Mouse (Mus musculus) right cerebral cortex, postnatal 4 days (tissue): ENCODE results near the gene Prm2.

Source experiments
- DNase-seq: peaks from one replicate; pipeline ENCODE4 v3.0.0-alpha.2; 2022

The Prm2 gene

DNA sequence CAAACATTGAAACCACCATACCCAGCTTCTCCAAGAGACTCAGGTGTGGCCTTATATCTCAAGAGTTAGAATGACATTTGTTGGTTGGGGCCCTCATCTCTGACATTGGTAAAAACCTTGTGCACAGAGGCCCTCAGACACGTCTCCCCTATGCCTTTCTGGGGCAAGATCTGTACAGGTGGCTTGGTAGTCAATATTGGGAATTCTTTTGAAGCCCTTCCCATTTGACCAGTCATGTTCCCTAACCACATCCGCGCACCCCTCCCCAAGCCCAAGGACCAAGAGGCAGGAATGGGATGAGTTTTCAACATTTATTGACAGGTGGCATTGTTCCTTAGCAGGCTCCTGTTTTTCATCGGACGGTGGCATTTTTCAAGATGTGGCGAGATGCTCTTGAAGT, at the start of gene Prm2:
Gene Prm2 (minus strand): TSS at position 101 of the 400 bp plus-strand sequence.
- no peak for DNase-seq

GRCm38 (mm10) chr16:10844319-10844670, 48.4 kb upstream of the Prm2 start:
- DNase-seq: no peak

- DNase-seq: peak; percentile 24
These were observed 47.8 kb upstream of the Prm2 start for GRCm38 (mm10) chr16:10843486-10844318.

- no peak for DNase-seq
These were observed 46.4 kb upstream of the Prm2 start for GRCm38 (mm10) chr16:10842282-10842855.

- DNase-seq: no peak
These were observed 44.1 kb upstream of the Prm2 start for GRCm38 (mm10) chr16:10840018-10840417.

DNA sequence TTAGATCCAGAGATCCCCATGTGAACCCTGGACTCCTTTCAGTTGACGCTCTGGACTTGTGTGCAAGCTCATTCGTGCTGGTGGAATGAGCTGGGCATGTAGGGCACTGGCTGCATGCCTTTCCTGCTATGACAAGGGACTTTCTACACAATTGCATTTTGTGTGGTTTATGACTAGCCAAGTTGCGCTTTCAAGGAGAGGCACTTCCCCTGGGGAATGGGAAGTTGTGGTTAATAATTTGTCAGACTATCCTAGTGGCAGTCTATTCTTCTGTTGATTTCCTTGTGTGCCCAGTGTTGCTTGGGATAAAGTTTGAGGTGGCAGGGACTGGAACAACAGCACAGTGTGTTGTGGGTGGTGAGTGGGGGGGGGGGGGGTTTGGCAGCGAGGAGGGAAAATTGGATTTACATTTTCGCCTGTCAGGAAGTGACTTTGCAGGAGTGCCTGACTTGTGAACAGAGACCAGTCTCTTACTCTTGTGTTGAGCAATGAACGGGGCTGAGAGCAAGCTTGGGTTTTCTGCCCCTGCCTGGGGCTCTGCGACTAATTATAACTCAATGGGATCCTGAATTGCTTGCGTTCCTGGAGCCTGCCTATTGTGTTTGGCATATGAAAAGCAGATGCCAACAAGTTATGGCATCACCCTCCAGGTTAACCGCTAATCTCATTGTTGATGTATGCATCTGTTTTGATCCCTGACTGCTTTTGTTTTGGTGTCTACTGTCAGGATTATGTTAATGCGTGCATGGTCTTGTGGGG, 42.7 kb upstream of the Prm2 start:
- no peak for DNase-seq

GRCm38 (mm10) chr16:10837903-10838302, 42.0 kb upstream of the Prm2 start:
- DNase-seq: no peak

- DNase-seq: no peak
These were observed 41.3 kb upstream of the Prm2 start for GRCm38 (mm10) chr16:10837250-10837649.

DNA sequence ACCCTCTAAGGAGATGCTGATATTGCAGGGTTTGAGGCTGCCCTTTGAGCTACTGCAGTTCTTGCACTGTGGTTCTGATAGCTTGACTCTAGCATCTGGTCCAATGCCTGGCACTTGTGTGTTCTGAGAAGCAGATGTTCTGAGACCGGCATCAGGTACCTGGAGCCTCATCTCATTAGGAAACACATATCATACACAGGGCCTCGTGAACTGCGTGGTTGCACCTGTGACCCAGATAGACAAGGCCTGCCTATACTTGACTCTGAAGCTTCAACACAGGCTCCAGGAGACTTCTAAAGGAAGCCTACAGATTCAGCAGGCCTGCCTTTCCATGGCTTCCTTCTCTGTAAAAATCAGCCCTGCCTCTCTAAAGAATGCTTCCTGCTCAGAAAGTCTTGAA, 40.5 kb upstream of the Prm2 start:
- DNase-seq: no peak

DNA sequence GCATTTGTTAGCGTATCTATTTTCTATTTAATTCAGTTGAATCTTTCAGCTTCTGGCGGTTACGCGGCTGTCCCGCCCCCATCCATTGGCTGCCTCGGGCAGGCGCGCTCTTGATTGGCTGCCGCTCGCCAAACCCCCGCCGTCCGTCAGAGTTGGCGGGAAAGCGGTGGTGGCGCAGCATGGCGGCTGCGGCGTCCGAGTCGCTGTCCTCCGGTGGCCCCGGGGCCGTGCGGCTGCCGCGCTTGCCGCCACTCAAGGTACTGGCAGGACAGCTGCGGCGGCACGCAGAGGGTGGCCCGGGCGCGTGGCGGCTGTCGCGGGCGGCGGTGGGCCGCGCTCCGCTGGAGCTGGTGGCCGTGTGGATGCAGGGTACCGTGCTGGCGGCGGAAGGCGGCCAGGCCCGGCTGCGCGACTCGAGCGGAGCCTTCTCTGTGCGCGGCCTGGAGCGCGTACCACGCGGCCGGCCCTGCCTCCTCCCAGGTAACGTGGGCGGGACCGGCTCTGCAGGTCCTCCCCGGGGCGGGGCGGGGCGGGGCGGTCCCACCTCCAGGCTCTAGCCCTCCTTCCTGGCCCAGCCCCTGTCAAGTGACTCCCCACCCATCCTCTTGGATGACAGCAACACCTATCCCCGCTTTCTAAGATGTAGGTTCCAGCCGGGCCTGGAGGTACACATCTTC, 39.1 kb upstream of the Prm2 start, which contains the start of gene Rmi2:
Gene Rmi2 (plus strand): TSS at position 149 of the 677 bp plus-strand sequence.
- peak; percentile 85 for DNase-seq

DNA sequence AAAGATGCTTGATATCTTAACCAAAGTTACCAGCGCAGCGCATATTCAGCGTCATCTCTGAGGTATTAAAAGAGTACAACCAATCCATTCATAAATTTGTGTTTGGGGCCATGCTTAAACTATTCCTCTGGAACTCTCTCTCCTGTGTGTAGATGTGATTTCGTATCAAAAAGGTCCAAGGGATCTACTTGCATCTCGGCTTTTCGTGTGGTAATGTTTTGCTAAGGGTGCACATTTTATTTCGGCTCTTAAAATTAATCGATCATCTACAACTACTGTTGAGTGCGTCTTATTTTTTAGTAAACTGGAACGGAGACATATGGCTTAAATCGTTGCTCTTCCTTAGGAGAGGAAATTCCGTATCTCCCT, 38.6 kb upstream of the Prm2 start:
- DNase-seq: no peak

- no peak for DNase-seq
These were observed 32.5 kb upstream of the Prm2 start for GRCm38 (mm10) chr16:10828461-10828805.

- DNase-seq: no peak
These were observed 32.0 kb upstream of the Prm2 start for GRCm38 (mm10) chr16:10827766-10828460.

- DNase-seq: no peak
These were observed 31.3 kb upstream of the Prm2 start for GRCm38 (mm10) chr16:10827269-10827668.

- DNase-seq: no peak
These were observed 29.9 kb upstream of the Prm2 start for GRCm38 (mm10) chr16:10825840-10826239.

DNA sequence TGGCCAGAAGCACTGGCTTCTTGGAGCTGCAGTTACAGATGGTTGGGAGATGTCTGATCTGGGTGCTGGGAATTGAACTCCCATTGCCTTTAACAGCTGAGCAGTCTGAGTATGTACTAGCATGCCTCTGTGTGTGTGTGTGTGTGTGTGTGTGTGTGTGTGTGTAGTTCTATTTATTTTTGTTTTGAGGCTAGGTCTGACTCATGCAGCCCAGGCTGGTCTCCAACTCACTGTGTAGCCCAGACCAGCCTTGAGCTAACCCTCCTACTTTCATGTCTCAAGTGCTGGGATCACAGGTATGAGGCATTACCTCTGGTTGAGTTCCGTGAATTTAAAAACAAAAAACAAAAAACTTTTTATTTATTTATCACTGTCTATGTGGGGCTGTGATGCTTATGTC, 28.6 kb upstream of the Prm2 start:
- DNase-seq: no peak

- no peak for DNase-seq
These were observed 25.5 kb upstream of the Prm2 start for GRCm38 (mm10) chr16:10821387-10821786.

DNA sequence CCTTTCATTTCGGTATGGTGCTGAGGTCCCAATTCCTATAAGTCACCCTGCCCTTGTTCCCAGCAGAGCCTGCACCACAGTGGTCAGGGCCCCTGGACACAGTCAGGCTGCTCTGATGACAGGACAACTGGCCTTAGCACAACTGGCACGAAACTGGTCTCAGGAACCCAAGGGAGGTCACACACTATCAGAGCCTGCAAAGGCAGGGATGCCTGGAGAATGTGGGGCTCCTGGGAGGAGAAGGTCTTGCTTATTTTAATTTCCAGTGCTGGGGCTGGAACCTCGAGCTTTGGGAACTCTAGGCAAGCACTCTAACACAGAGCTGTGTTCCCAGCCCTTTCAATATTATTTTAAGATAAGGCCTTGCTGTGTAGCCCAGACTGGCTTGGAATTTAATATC, 24.0 kb upstream of the Prm2 start:
- DNase-seq: no peak

DNA sequence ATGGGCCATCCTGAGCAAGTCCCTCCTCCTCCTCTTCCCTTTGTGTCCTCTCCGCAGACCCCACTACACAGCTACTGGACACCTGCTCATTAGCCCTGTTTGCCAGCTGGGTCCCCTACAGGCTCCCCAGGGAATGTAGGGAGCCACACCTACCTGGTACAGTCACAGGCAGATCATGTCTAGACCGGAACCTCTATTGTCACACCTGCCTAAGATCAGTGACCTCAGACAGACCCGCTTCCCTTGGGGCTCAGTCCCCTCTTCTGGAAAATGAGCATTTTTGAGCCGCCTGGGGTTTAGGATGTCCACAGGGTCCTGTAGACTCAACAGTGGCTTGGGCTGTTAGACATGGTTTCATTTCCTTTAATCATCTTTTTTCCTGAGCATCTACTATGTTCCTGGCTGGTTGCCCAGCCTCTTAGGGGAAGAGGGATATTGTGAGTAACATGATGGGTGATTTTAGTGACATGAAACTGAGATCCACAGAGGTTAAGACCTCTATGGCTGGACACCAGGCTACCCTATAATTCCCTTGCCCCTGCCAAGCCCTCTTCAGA, 22.7 kb upstream of the Prm2 start:
- no peak for DNase-seq

GRCm38 (mm10) chr16:10814864-10815263, 18.9 kb upstream of the Prm2 start:
- DNase-seq: no peak

DNA sequence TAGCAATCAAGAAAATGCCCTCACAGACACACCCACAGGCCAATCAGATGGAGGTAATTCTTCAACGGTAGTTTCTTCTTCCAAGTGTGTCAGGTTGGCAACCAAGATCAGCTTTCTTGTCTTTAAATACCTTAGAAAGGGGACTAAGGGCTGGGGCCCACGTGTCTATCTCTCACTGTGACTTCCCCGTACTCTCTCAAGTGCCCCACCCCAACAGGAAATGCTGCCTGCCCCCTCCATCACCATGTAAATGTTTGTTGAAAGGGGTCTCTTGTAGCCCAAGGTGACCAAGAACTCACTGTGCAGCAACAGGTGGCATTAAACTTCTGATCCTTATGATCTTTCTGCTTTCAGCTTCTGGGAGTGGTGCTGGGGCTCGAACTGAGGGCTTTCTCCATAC, 17.8 kb upstream of the Prm2 start:
- no peak for DNase-seq

DNA sequence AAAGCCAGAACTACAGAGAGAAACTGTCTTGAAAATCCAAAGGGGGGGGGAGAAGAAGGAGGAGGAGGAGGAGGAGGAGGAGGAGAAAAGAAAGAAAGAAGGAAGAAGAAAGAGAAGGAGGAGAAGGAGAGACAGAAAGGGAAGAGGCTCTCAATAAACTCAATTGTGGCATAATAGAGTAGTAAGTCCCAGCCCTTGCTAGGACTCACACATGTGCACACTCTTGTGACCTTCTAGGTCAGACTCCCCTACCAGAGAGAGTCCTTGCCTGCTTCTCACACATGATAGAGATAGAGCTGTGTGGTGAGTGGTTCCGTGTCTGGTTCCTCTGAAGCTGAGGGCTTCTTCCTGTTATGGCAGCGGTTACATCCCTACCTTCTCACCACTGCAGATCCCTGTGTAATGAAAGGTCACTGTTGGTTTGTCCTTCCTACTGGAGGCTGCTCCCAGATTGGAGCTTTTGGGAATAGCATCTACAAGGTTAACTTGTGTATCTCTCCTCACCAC, 17.0 kb upstream of the Prm2 start, which contains the start of gene Gm11172:
Gene Gm11172 (plus strand): TSS at position 51 of the 507 bp plus-strand sequence.
- no peak for DNase-seq
